In genomic region chr7:82869231-82870147, GRCm38 (mm10) we compare ENCODE assay signal across 7 mouse cellular contexts. TPM values are rescaled to one million over a fixed set of nuclear protein-coding genes. Genes with fewer than 3 reads are reported as not detected.
A peak's percentile ranks its signal among the peaks of the same experiment; 100 is the strongest.
DNase-seq lines count a peak whose midpoint lies in the region; ATAC-seq lines count a peak whose summit lies in the region.

No protein-coding gene starts in this region.

- H3K4me3 ChIP-seq in limb, embryonic 12.5 days (replicated peaks) = peak overlapping the region; percentile 100
- H3K4me3 ChIP-seq in midbrain, embryonic 14.5 days (replicated peaks; ENCODE audit: low read depth, low read length) = peak overlapping the region; percentile 100

- peak; percentile 68 to 78 for DNase-seq in adrenal gland, postnatal 36 days
- DNase-seq in embryo, embryonic 11.5 days (ENCODE audit: low read depth, low spot score) = peak; percentile 45
- peak; percentile 14 to 19 for DNase-seq in heart, adult 9 months (ENCODE audit: low spot score in 2 of 2)
- DNase-seq in kidney, adult 9 months = peak; percentile 72
- DNase-seq in midbrain, embryonic 14.5 days = peak; percentile 75
- DNase-seq in testis, postnatal 10 days (ENCODE audit: low spot score) = peak; percentile 67

- no peak for ATAC-seq in limb, embryonic 12.5 days (ENCODE audit: insufficient number of reproducible peaks, insufficient read depth, low FRiP score, low TSS enrichment, low read depth)
- no peak for ATAC-seq in midbrain, embryonic 14.5 days (ENCODE audit: low FRiP score, low TSS enrichment)

- H3K36me3 ChIP-seq in limb, embryonic 12.5 days = peaks cover 32% of the 10 kb centered on the region
- peaks cover 30% of the 10 kb centered on the region for H3K36me3 ChIP-seq in midbrain, embryonic 14.5 days (ENCODE audit: control insufficient read depth, insufficient read depth, low read length)

- peak overlapping the region; percentile 100 for H3K27ac ChIP-seq in limb, embryonic 12.5 days
- H3K27ac ChIP-seq in midbrain, embryonic 14.5 days (replicated peaks; ENCODE audit: low read depth, low read length) = peak overlapping the region; percentile 100

- peak overlapping the region; percentile 100 for H3K9ac ChIP-seq in limb, embryonic 12.5 days (replicated peaks)
- peak overlapping the region; percentile 100 for H3K9ac ChIP-seq in midbrain, embryonic 14.5 days (replicated peaks; ENCODE audit: low read length)

- peak overlapping the region; percentile 95 for H3K4me2 ChIP-seq in limb, embryonic 12.5 days
- peak overlapping the region; percentile 91 for H3K4me2 ChIP-seq in midbrain, embryonic 14.5 days (ENCODE audit: low read length)

- WGBS in limb, embryonic 12.5 days = under 1% methylated on average over 56 of the region's 56 CpGs
- under 1% methylated on average over 56 of the region's 56 CpGs for WGBS in midbrain, embryonic 14.5 days

- H3K27me3 ChIP-seq in limb, embryonic 12.5 days = no peaks in the 10 kb centered on the region
- H3K27me3 ChIP-seq in midbrain, embryonic 14.5 days (ENCODE audit: control insufficient read depth, insufficient read depth, low read length) = no peaks in the 10 kb centered on the region

- peaks cover 23% of the 10 kb centered on the region for H3K4me1 ChIP-seq in limb, embryonic 12.5 days (replicated peaks)
- peaks cover 25% of the 10 kb centered on the region for H3K4me1 ChIP-seq in midbrain, embryonic 14.5 days (ENCODE audit: control insufficient read depth, insufficient read depth, low read length)

- H3K9me3 ChIP-seq in limb, embryonic 12.5 days = no peaks in the 10 kb centered on the region
- H3K9me3 ChIP-seq in midbrain, embryonic 14.5 days (ENCODE audit: control insufficient read depth, low read length) = no peaks in the 10 kb centered on the region

RNA-seq across cellular contexts. Expression of gene Mex3b, which starts 2.4 kb away (rescaled TPM):
- 1 to 10 TPM; 2.0 to 2.1 TPM for total RNA-seq in adrenal gland, postnatal 36 days (2021)
- 48.1 and 48.4 TPM in 2 replicates for polyA plus RNA-seq in limb, embryonic 12.5 days (2016; fragmentation: Nextera tagmentation; extraction: Ambion mirVana)
- polyA plus RNA-seq in midbrain, embryonic 14.5 days (2014; fragmentation: Nextera tagmentation; extraction: Ambion mirVana) = 50.8 and 51.8 TPM in 2 replicates

Comparison
In these comparisons a context has a peak if more than half of its experiments do, and no peak if none do; other contexts are left out.
1. DNase-seq: peak in every context shown above with its lines; median percentile 75 in midbrain, embryonic 14.5 days; 73 in adrenal gland, postnatal 36 days; 72 in kidney, adult 9 months; 67 in testis, postnatal 10 days; 45 in embryo, embryonic 11.5 days; 16 in heart, adult 9 months.